Mouse (Mus musculus) layer of hippocampus, adult 18-20 months (tissue): Measurements from ENCODE around the gene Plcl2. TPM values are rescaled to one million over a fixed set of nuclear protein-coding genes. Genes with fewer than 3 reads are reported as not detected.

Experiments
- DNase-seq, 2 experiments: peaks; one replicate each; pipeline ENCODE4 v3.0.0; 2022; ENCODE audit warnings: low spot score in 2 of 2
- total RNA-seq, 2 experiments: library from RNA; stranded (reverse); gene quantifications; 2 replicates each; pipeline ENCODE4 v1.2.3; 2021

Plcl2 gene
- total RNA-seq, 2 experiments from 2014 or later, result 57.7 to 59.3 TPM

DNA sequence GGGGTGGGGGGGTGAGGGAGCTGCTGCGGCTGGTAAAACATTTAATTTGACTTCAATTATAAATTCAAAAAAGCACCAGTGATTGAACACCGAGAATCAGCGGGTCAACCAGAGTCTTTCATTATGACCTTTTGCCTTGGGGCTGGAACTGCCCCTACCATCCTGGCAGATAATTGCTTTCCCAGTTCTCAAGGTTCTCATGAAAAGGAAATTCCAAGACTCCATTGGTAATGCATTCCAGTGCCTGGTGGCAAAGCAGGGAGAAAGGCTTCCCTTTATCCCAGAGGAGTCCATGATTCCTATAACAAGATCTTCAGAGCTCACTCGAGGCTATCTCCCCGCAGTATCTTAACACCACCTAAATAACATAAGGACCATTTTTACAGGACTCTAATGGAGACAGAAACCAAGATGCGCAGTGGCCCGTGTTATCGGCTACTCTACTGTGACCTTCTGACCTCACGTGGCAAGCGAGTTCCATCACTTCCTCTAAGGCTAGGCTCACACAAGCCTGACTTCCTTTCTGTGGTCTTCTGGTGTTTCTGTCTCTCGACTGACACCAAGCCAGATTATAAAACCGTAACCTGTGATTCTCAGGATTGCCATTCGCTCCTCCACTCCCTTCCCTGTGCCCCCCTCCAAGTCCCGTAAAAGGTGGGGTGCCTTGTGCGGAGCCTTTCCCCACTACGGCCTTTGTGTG lies 10.0 kb upstream of the Plcl2 start:
- DNase-seq, result no peak

GRCm38 (mm10) chr17:50500806-50501205 lies 8.4 kb upstream of the Plcl2 start:
- no peak for DNase-seq

- no peak for DNase-seq
These were observed 6.1 kb upstream of the Plcl2 start for GRCm38 (mm10) chr17:50503075-50503474.

DNA sequence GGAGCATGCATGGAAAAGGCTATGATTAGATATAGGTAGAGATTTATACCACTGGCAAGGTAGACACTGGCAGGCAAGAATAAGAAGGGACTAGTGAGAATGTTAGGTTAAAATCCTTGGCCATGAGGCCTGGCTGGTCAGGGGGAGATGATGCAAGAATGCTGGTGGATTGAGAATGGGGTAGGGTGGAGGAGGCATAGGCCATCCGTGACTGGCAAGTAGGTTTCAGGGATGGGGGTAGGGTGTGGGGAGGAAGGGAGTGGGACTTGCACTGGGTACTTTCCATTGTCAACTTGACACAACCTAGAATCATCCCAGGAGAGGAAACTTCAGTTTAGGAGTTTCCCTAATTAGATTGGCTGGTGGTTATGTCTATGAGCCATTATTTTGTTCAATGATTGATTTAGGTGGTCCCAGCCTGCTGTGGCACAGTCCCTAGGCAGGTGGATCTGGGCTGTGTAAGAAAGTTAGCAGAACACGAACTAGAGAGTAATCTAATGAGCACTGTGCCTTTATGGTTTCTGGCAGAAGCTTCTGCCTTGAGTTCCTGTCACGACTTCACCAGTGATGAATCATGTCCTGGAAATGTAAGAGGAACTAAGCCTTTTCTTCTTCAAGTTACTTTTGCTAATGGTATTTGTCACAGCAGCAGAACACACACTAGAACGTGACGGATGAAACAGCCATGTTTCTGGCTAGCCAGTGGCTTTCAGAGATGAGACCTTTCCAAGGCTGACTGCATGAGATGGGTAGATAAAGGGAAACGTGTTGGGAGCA lies 4.9 kb upstream of the Plcl2 start:
- no peak for DNase-seq

GRCm38 (mm10) chr17:50505910-50506634 lies 3.1 kb upstream of the Plcl2 start:
- no peak for DNase-seq

- no peak for DNase-seq
These were observed 2.3 kb upstream of the Plcl2 start for GRCm38 (mm10) chr17:50506861-50507321.

DNA sequence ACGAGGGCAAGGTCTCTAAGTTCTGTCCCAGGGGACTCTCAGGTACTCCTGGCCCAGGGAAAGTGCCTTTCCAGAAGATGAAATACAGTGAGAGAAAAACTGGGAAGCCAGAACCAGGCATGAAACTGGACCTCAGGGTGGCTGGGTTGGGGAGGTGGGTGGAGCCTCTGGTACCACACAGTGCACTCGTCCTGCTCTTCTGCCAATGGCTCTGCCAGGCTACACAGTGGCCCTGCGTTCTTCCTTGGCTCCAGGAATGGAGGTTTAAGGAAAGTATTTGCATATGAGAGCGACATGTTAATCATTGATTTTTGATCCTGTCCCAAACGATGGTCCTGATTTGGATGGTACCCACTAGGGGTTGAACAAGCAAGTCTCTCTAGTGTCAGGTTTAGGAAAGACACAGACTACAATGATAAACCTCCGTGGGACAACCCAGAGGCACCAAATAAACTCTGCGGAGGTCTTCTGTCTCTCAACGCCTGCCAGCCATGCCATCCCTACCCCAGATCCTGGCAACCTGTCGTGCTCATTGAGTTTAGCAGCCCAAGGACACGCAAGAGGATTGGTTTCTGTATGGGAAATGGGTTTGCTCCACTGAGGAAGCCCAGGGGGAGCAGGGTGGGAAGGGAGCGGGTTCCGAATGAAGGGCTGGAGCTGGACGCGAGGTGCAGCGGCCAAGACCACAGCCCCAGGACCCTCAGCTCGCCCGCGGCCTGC lies 988 bp upstream of the Plcl2 start:
- DNase-seq, result no peak

GRCm38 (mm10) chr17:50508775-50509250 lies 390 bp upstream of the Plcl2 start:
- DNase-seq, result peak; percentile 39 to 60

GRCm38 (mm10) chr17:50510279-50510678 lies 1.1 kb downstream of the Plcl2 start:
- DNase-seq, result no peak

- no peak for DNase-seq
These were observed 1.5 kb downstream of the Plcl2 start for GRCm38 (mm10) chr17:50510741-50511140.

GRCm38 (mm10) chr17:50512222-50512621 lies 3.0 kb downstream of the Plcl2 start:
- DNase-seq, result no peak

DNA sequence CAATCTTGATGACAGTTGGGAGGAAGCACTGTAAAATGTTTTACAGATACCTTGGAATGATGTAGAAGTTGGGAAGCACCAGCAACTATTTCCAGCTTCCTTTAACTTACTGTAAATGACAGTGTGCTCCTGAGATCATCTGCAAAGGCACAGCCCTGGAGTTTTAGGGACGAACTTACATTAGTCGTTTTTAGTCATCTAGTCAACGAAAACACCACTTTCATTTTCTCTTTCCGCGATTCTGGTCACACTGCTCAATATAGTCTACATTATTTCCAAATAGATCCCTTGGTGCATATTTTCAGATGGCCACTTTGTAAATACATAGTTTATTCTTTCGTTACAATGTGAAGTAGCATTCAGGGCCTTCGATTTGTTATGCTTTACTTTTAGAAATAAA lies 3.6 kb downstream of the Plcl2 start:
- DNase-seq, result no peak

- no peak for DNase-seq
These were observed 4.2 kb downstream of the Plcl2 start for GRCm38 (mm10) chr17:50513376-50513775.

DNA sequence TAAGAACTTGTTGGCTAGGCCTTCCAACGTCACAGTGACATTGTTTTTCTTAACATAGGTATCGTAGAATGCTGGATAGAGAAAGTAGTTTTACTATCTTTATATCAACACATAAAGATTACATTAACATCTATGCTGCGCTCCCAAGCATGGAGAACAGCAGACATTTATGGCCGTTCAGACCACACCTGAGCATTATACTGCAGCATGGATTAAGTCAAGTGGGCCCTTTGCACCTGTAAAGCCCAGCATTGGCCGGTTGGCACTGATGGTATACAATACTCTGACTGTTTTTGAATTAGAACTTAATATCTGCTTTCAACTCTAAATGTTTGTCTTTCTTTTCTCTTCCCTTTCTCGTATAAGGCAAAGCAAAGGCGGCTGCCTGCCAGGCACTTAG lies 4.8 kb downstream of the Plcl2 start:
- no peak for DNase-seq

GRCm38 (mm10) chr17:50515926-50516325 lies 6.7 kb downstream of the Plcl2 start:
- no peak for DNase-seq

DNA sequence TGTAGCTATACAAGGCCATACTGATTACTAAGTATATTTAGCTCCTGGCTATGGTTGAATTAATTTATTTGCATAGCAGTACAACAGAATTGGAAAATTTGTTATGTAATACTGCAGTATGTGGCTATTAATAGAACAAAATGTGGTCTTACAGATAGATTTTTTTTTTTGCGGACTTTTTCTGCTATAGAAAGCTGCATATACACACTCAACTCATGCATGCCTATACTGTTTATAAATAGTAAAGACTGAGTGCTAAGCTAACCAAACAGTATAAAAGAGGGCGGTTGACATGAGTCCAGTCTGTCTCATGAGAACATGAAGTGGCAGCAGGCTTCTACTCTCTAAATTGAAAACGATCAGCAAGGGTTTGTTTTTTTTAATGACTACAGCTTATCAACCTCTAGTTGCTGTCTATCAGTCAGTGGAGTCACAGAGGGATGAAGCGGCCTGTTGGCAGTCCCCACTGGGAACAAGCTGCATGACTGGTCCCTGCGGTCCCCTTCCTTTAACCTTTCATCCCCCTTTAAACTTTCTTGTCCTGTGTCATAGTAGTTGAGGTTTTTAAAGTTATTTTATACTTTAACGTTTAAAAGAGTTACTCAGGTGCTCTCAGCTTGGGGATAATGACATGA lies 8.7 kb downstream of the Plcl2 start:
- DNase-seq, result no peak

GRCm38 (mm10) chr17:50519588-50519987 lies 10.4 kb downstream of the Plcl2 start:
- DNase-seq, result no peak

DNA sequence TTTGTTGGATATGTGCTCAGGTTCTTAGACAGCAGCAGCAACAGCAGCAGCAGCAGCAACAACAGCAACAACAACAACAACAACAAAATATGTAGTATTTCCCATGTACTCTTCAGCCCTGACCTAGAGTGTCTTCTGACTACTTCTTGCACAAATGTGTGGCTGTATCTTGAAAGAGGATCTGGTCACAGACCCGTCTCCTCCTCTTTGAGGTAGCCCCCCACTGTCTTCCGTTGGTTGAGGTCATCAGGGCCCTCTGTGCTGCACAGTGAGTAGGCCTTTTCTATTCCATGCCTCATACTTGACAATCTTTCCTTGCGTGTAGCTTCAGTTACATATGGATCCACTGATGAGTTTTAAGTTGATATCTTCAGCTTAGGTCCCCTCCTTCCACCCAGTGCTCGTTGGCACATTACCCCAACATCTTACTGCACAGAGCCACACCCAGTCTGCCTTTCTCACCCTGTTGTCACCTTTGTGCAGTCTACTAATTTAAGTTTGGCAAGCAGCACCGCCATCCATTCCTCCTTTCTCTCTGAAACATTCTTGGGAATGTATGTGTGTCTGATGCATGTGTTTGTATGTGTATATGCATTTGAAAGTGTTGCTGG lies 13.4 kb downstream of the Plcl2 start:
- DNase-seq, result no peak

DNA sequence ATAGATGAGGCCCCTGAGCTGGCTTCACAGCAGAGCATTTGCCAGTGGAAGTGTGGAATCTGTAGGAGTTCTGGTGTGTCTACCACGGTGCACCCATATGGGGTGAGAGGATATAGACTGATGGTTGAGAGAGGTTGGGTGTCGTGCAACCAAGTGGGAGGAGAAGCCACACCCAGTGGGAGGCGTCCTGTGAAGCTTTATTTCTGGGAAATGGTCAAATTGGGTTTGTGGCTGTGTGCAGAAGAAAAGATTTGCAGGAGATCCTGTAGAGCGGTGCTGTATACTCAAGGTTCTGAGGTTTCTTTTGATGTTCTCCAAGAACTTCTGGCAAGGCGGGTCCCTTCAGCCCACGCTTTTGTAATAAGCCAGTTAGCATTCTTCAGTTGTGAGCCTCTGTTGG lies 15.8 kb downstream of the Plcl2 start:
- no peak for DNase-seq

DNA sequence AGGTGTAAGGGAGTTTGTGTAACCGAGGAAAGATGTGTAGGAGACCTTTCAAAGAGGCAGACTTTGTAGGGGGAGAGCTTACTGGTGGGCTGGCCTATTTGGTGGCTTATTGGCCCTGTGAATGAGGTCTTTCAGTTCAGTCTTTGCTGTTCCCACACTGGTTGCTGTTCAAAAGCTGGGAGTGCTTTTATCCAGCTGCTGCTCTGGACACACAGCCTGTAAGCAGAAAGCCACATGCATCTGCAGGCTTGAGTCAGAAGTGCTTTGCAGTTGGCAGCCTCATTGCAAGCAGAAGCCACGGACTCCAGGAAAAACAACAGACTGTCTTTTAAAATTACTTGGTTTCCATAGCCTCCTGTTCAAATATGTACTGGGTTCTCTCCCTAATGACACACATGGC lies 16.6 kb downstream of the Plcl2 start:
- DNase-seq, result no peak
